12 mouse cellular contexts compared by ENCODE assay signal in genomic region chr7:124989456-124989855, GRCm38 (mm10).
DNase-seq lines count a peak whose midpoint lies in the region; ATAC-seq and TF ChIP-seq lines count a peak whose summit lies in the region.
"Had no signal": no experiment of that assay in that cellular context is flagged by ENCODE, and none has a peak within 500 bp of the region (broad histone marks: within the 10 kb centered on the region; RNA-seq: fewer than 3 reads in every experiment).

No protein-coding gene starts in this region.

- 62% methylated on average over 5 of the region's 5 CpGs for WGBS in heart, embryonic 10.5 days
- 58% methylated on average over 5 of the region's 5 CpGs for WGBS in lung, postnatal 0 days

- intact Hi-C loops in heart, postnatal 14 days (cut with DNase I) = no loop called here

- H3K4me2 ChIP-seq in lung, postnatal 0 days (replicated peaks; ENCODE audit: low read depth, low read length) = no peak overlapping the region
- H3K4me2 ChIP-seq: liver, embryonic 12.5 days had no signal

- TF ChIP-seq EP300 in lung, postnatal 0 days (IDR thresholded peaks at IDR 0.05) = no peak

- no peak overlapping the region for H3K9ac ChIP-seq in lung, postnatal 0 days (replicated peaks; ENCODE audit: low read depth)
- H3K9ac ChIP-seq: liver, embryonic 12.5 days had no signal

- H3K27me3 ChIP-seq in heart, embryonic 10.5 days (ENCODE audit: insufficient read depth, poor library complexity, severe bottlenecking) = no peaks in the 10 kb centered on the region
- no peaks in the 10 kb centered on the region for H3K27me3 ChIP-seq in lung, postnatal 0 days (replicated peaks; ENCODE audit: insufficient read depth, low read length)
- H3K27me3 ChIP-seq: liver, embryonic 12.5 days; Patski had no signal

- no peaks in the 10 kb centered on the region for H3K9me3 ChIP-seq in heart, embryonic 10.5 days
- no peaks in the 10 kb centered on the region for H3K9me3 ChIP-seq in lung, postnatal 0 days (ENCODE audit: low read length)
- H3K9me3 ChIP-seq: forebrain, embryonic 10.5 days had no signal

- H3K4me3 ChIP-seq in heart, embryonic 10.5 days = no peak overlapping the region
- no peak overlapping the region for H3K4me3 ChIP-seq in lung, postnatal 0 days (ENCODE audit: low read depth, low read length)
- H3K4me3 ChIP-seq: forebrain, embryonic 10.5 days; liver, embryonic 12.5 days had no signal

- no peaks in the 10 kb centered on the region for H3K36me3 ChIP-seq in heart, embryonic 10.5 days
- H3K36me3 ChIP-seq in lung, postnatal 0 days (ENCODE audit: insufficient read depth, low read length) = no peaks in the 10 kb centered on the region
- H3K36me3 ChIP-seq: forebrain, embryonic 10.5 days; liver, embryonic 12.5 days had no signal

- ATAC-seq in lung, postnatal 0 days = no peak
- ATAC-seq: liver, embryonic 12.5 days; Patski had no signal

- no peaks in the 10 kb centered on the region for H3K4me1 ChIP-seq in heart, embryonic 10.5 days
- H3K4me1 ChIP-seq in lung, postnatal 0 days (ENCODE audit: insufficient read depth, low read depth, low read length) = no peaks in the 10 kb centered on the region
- H3K4me1 ChIP-seq: liver, embryonic 12.5 days had no signal

- TF ChIP-seq CTCF in lung, postnatal 0 days (IDR thresholded peaks at IDR 0.05) = no peak

- DNase-seq in heart, postnatal 14 days = peak; percentile 3 to 17
- no peak for DNase-seq in heart, embryonic 10.5 days (ENCODE audit: low spot score)
- peak; percentile 6 for DNase-seq in lung, postnatal 0 days (ENCODE audit: low spot score)
- DNase-seq in lung, postnatal 36 days = no peak
- peak; percentile 9 for DNase-seq in R1 (ENCODE audit: low read depth, low spot score)
- peak; percentile 35 for DNase-seq in forelimb bud, embryonic 11.5 days (ENCODE audit: low read depth, low spot score)
- DNase-seq in yolk sac, embryonic 10.5 days (ENCODE audit: low spot score) = no peak
- DNase-seq in layer of hippocampus, adult 18-20 months (ENCODE audit: low spot score in 2 of 2) = no peak
- DNase-seq: cerebellum, adult 18-20 months had no signal

- no peak overlapping the region for H3K27ac ChIP-seq in heart, embryonic 10.5 days
- no peak overlapping the region for H3K27ac ChIP-seq in lung, postnatal 0 days (ENCODE audit: low read length)
- H3K27ac ChIP-seq: forebrain, embryonic 10.5 days; liver, embryonic 12.5 days had no signal

Comparison
In these comparisons a context has a peak if more than half of its experiments do, and no peak if none do; other contexts are left out.
1. DNase-seq: peak in heart, postnatal 14 days (2 of 2), lung, postnatal 0 days (single experiment), R1 (single experiment) and forelimb bud, embryonic 11.5 days (single experiment); none in heart, embryonic 10.5 days (single experiment), lung, postnatal 36 days (single experiment), yolk sac, embryonic 10.5 days (single experiment) and layer of hippocampus, adult 18-20 months (0 of 2).